Mouse (Mus musculus): ENCODE measurements around the gene Pcolce.

DNA sequence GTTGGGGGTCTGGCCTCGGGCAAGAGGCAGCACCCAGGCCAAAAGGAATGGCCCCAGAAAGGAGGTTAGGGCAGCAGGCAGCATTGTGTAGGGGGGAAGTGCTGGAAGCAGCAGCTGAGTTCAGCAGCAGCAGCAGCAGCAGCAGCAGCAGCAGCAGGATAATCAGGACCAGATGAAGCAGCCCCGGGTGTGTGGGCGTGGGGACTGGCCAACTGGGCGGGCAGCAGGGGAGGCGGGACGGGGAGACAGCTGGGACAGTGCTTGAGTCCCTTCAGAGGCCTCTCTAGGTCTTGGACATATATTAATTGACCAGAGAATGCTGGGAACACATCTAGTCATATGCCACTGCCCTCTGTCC, 2.4 kb downstream of the Pcolce start:
- TF ChIP-seq CTCF (IDR thresholded peaks at IDR 0.05; ENCODE audit: low read depth, low read length) (no peak), POLR2A (IDR thresholded peaks at IDR 0.05; ENCODE audit: extremely low read depth, insufficient read depth, low read length) (no peak)
